Mouse (Mus musculus) cerebellum, adult 11 months (tissue): ENCODE measurements around the gene Cmtm3.
A peak's percentile ranks its signal among the peaks of the same experiment; 100 is the strongest.

ENCODE experiments used
- DNase-seq: peaks from one replicate; pipeline ENCODE4 v3.0.0; 2022

Gene Cmtm3

DNA sequence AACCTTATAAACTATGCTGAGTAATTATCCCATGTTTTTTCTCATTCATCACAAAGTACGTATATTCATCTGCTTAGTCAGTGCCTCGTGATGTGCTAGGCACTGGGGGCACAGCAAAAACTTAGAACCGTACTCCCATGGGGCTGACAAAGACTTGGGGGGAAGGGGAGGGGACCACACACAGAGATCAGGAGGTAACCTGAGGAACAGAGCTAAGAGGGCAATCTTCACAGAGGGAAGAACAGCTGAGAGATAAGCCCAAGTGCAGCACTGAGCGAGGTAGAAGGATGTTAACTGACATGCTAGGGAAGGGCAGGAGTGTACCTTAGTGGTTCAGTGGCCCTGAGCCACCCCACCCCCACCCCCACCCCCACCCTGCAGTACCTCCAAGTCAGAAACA lies 47.5 kb downstream of the Cmtm3 start:
- no peak for DNase-seq

DNA sequence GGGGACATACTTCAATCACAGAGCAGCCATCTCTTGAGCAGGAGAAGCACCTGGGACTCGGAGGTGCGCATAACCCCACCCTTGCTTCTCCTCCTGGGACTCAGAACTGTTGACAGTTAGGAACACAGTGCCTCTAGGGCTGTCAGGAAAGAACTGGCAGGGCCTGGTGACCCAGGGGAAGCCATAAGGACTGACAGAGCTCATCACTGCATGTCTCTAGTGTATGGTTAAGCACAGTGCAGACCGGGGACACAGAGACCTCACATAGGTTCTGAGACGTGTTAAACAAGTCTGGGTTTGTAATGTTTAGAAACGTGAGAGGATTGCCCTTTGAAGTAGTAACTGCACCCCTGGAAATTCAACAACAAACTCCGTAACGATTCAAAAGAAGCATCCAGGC lies 48.3 kb downstream of the Cmtm3 start:
- no peak for DNase-seq

DNA sequence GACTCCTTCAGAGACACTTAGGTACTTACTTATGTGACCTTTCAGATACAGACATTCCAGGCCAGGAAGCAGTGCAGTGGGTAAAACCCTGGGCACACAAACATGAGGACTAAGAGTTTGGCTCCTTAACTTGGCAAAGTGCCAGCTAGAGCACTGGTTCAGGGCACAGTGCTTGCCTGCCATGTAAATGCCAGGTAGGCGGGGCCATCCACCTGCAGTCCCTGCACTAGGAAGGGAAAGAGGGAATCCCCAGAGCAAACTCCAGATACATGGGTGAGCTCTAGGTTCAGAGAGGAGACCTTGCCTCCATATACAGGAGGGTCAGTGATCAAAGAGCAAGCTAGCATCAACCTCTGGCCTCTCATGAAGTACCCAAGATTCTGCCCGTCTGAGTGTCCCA lies 48.8 kb downstream of the Cmtm3 start:
- DNase-seq: no peak

DNA sequence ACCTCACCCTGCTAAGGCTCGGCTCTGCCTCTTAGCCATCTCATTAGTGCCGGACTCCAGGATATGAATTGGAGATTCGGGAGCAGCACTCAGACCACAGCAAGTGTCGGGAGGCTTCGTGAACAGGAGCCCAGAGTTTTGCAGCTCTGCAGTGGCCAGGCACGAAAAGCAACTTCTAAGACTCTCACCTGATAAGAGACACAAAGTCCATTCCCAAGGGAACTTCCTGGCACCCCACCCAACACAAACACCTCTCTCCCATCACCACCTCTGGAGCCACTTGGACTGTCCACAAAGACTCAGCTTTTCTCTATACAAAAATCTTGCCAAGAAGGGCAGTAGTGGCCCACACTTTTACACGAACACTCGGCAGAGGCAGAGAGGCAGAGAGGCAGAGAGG lies 51.0 kb downstream of the Cmtm3 start:
- no peak for DNase-seq

GRCm38 (mm10) chr8:104393139-104393538 lies 53.9 kb downstream of the Cmtm3 start:
- DNase-seq: no peak

DNA sequence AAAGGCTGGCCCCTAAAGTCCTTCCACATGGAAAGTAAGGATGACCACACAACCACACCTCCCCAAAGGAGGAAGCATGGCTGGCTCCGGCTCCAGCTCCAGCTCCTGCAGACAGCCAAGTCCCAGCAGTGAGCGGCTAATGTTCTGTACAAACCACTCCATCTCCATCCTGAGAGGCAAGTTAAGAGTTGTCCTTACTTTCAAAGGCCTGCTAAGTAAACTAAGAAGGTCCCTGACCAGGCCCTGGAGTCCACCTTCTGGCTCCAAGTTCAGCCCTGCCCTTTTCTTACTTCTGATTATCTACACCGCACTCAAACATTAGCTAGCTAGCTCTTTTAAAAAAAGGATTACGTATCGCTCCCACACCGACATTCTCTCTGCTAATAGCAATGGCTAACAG lies 54.6 kb downstream of the Cmtm3 start:
- DNase-seq: no peak

DNA sequence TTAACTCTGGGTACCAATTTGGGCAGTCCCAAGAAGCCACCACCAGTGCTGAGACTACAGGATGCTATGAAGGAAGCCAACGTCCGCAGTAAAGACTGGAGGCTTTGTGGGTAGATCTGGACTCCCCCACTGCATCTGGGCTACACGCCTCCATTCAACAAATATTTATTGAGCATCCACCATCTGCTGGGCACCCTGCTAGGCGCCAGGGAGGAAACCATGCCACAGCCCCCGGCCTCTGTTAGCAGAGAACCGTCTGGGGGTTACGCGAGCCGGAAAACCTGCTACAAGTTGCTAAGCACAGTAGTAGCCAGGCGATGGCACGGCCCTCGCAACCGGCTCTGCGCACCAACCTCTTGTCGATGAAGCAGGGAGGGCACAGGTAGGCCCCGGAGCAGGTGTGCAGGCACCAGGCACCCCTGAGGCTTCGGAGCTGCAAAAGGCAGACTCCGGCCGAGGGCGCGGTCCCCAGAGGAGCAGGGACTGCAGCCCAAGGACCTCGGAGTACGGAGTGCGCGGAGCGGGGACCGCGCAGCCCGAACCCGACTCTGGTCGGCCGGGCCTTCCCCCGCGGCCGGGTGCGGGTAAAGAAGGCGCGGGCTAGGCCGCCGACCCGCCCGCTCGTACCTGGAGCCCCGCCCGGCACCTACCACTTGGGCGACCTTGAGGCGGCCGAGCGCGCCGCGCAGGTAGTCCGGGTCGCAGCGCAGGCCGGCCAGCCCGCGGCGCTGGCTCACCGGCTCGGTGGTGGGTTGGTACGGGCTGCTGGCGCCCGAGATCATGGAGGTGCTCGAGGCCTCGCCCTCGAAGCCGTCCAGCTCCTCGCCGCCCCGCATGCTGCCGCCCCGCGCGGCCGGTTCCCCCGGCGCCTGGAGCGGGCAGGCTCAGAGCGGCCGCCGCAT lies 55.8 kb downstream of the Cmtm3 start:
- DNase-seq: peak; percentile 53

DNA sequence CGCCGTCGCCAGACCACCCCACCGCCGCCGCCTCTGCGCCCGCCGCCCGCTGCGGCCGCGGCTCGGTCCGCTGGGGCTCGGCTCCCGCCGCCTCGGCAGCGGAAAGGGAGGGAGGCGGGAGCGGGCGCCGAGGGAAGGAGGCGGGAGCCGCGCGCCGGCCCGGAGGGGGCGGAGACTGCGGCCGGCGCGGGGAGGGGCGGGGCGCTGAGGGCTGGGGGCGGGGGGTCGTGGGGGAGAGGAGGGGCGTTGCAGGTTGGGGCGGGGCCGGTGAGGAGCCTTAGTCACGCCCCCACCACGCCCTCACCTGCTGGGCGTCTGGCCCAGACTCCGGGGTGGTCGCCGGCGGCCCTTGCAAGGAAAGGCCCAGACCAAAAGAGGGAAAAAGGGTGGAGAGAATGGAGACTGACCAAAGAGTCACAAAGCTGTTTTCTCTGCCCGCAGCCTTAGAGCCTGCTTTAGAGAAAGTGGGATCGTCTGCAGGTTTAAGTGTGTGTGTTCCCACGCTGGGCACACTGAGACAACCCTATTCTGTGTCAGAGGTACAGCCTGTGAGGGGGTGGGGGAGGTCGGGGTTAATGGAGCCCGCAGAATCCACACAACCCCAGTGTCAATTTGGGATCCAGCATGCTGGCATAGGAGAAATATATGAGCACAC lies 56.6 kb downstream of the Cmtm3 start, which contains the start of gene Cmtm4:
Gene Cmtm4, minus strand, starts transcription at position 105 of the 655 bp plus-strand sequence.
- peak; percentile 50 for DNase-seq
